Mouse (Mus musculus): ENCODE measurements around the gene Kdm2b. TPM values are rescaled to one million over a fixed set of nuclear protein-coding genes. Genes with fewer than 3 reads are reported as not detected.

Gene Kdm2b
- polyA plus RNA-seq, 1 experiment from 2014 or later, result 91.7 TPM

DNA sequence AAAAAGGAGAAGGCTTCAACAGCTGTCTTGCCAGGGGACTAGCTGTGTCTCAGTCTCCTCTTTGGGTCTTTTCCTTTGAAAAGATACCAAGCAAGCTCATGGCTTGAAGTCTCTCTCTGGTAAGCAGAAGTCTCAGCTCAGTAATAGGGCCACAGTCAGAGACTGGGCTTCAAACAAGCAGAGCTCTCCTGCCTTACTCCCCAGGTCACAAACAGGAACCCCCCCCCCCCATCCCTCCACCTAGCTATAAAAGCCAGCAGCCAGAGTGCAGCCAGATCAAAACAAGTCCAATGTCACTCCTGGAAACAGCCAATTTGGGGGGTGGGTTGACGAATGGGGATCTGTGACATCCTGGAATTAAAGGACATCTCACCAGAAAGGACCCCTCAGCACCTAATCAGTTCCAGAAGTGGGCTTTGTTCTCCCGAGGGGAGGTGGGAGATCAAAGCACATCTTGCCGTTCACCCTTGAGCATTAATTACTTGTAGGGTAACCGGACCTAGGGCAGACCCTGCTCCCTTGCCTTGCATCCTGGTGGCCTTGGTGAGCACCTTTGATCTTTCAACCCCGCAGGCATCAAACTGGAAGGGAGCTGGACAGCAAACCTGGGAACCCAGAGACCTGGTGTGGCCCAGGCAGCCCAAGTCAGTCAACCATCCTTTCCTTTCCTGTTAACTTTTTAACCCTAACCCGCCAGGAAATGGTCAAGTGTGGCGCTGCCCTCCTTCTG lies 71.5 kb downstream of the Kdm2b start:
- no peak overlapping the region for H3K4me2 ChIP-seq
- no peak overlapping the region for H3K27ac ChIP-seq (replicated peaks)
- H3K9me3 ChIP-seq, result no peaks in the 10 kb centered on the region
- H3K36me3 ChIP-seq, result no peaks in the 10 kb centered on the region
- H3K9ac ChIP-seq, result no peak overlapping the region
- no peak for ATAC-seq (ENCODE audit: low read depth)
- no peak overlapping the region for H3K4me3 ChIP-seq
- no peaks in the 10 kb centered on the region for H3K27me3 ChIP-seq
- H3K4me1 ChIP-seq (replicated peaks), result no peaks in the 10 kb centered on the region
- 44% methylated on average over 7 of the region's 7 CpGs for WGBS

DNA sequence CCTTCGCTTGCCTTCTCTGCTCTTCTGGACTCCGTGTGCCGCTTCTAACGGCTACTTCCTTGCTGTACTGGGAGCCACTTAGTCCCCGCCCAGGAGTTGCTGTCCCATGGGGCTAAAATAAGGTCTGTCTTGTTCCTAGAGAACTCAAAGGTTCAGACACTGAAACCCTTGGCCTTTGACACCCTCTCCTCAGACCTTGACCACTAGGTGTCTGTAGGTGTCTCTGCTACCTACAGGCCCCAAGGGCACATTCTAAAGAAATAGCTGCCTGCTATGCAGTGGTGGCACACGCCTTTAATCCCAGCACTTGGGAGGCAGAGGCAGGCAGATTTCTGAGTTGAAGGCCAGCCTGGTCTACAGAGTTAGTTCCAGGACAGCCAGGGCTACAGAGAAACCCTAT lies 73.5 kb downstream of the Kdm2b start:
- no peak for ATAC-seq (ENCODE audit: low read depth)
- Histone ChIP-seq H3K4me2 (no peak overlapping the region), H3K9me3 (no peaks in the 10 kb centered on the region), H3K4me1 (replicated peaks) (no peaks in the 10 kb centered on the region), H3K9ac (no peak overlapping the region), H3K27me3 (no peaks in the 10 kb centered on the region), H3K4me3 (no peak overlapping the region), H3K27ac (replicated peaks) (no peak overlapping the region), H3K36me3 (no peaks in the 10 kb centered on the region)
- 90% methylated on average over 6 of the region's 6 CpGs for WGBS

DNA sequence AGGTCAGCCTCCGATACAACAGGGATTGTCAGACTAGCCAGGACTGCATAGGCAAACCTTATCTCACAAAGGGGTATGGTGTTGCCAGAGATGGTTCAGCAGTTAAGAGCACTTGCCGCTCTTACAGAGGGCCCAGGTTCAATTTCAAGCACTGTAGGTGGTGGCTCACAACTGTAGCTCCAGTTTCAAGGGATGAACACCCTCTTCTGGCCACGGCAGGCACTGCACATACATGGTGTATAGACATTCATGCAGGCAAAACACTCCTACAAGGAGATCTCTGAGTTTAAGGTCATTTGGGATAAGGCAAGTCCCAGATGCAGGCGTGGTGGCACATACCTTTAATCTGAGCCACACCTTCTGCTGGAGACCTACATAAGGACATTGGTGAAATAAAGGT lies 76.8 kb downstream of the Kdm2b start:
- ATAC-seq (ENCODE audit: low read depth), result no peak
- WGBS, result 93% methylated on average over 4 of the region's 4 CpGs

DNA sequence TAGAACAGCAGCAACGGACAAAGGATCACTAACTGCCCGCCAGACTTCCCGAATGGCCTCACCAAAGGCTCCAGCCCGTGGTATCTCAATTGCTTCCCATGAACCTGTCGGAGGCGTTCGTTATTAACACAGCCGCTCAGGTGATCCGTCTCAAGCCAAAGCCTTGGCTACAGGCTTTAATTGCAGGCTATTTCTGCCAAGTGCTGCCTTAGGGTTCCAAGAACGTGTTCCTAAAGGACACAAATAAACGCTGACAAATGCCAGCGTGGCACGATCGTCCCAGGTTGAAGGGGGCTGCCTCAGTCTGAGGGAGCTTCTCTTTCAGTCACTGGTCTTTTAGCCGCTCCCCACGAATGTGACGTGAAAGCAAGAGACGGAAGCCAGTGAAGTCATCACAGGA lies 80.1 kb downstream of the Kdm2b start:
- Histone ChIP-seq H3K4me1 (replicated peaks) (no peaks in the 10 kb centered on the region), H3K4me2 (no peak overlapping the region), H3K9ac (no peak overlapping the region), H3K36me3 (no peaks in the 10 kb centered on the region), H3K4me3 (no peak overlapping the region), H3K27ac (replicated peaks) (no peak overlapping the region), H3K27me3 (no peaks in the 10 kb centered on the region), H3K9me3 (no peaks in the 10 kb centered on the region)
- ATAC-seq (ENCODE audit: low read depth), result no peak
- WGBS, result 79% methylated on average over 18 of the region's 18 CpGs

More for the DNA sequence above, 76.8 kb downstream of the Kdm2b start:
- no peaks in the 10 kb centered on the region for H3K4me1 ChIP-seq (replicated peaks)
- H3K4me3 ChIP-seq, result no peak overlapping the region
- H3K27ac ChIP-seq (replicated peaks), result no peak overlapping the region
- no peak overlapping the region for H3K4me2 ChIP-seq
- no peaks in the 10 kb centered on the region for H3K36me3 ChIP-seq
- no peak overlapping the region for H3K9ac ChIP-seq
- H3K27me3 ChIP-seq, result no peaks in the 10 kb centered on the region
- H3K9me3 ChIP-seq, result no peaks in the 10 kb centered on the region

DNA sequence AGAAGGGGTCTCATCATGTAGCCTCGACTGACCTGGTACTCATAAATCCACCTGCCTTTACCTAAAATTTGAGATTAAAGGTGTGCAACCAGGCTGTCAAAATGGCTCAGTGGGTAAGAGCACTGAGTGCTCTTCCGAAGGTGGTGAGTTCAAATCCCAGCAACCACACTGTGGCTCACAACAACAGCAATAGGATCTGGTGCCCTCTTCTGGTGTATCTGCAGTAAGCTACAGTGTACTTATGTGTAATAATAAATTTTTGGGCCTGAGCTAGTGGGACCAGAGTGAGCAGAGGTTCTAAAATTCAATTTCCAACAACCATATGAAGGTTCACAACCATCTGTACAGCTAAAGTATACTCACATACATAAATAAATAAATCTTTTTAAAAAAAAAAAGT lies 81.6 kb downstream of the Kdm2b start:
- Histone ChIP-seq H3K9me3 (no peaks in the 10 kb centered on the region), H3K36me3 (no peaks in the 10 kb centered on the region), H3K4me3 (no peak overlapping the region), H3K9ac (no peak overlapping the region), H3K4me1 (replicated peaks) (no peaks in the 10 kb centered on the region), H3K4me2 (no peak overlapping the region), H3K27ac (replicated peaks) (no peak overlapping the region), H3K27me3 (no peaks in the 10 kb centered on the region)
- WGBS, result 92% methylated on average over 2 of the region's 2 CpGs
- ATAC-seq (ENCODE audit: low read depth), result no peak

DNA sequence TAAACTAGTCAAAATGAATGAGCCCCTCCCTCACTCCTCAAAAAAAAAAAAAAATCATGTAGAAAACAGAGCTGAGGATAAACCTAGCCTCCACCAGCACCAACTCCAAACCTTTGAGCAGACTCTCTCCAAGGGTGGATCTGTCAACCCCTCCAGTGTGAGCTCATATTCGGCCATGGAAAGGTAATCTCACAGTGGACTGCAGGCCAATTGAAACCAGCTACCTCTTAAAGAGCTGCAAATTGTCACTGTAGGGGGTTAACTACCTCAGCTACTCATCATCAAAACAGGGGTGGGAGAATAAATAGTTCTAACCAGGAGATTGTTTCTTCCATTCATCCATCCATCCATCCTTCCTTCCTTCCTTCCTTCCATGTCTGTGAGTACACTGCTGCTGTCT lies 82.4 kb downstream of the Kdm2b start:
- 79% methylated on average over 1 of the region's 1 CpGs for WGBS
- H3K4me1 ChIP-seq (replicated peaks), result no peaks in the 10 kb centered on the region
- H3K27ac ChIP-seq (replicated peaks), result no peak overlapping the region
- no peak overlapping the region for H3K4me2 ChIP-seq
- H3K9me3 ChIP-seq, result no peaks in the 10 kb centered on the region
- no peaks in the 10 kb centered on the region for H3K36me3 ChIP-seq
- ATAC-seq (ENCODE audit: low read depth), result no peak
- H3K9ac ChIP-seq, result no peak overlapping the region
- no peaks in the 10 kb centered on the region for H3K27me3 ChIP-seq
- no peak overlapping the region for H3K4me3 ChIP-seq

DNA sequence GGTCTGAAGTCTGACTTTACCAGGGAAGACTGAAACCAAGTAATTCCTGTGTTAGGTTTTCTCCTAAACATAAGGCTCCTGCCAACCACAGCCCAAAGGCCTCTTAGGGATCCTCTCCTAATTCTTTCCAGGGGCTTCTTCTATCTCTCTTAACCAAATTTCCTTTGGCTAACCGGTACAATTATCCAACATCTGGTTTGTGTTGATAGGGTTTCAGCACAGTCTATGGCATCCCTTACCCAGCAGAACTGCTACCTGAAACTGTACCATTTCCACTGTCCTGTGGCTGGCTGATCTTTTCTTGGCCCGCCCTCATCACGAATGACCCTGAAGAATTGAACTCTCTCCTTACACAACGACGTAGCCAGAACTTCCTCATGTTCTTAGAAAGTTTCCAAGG lies 86.5 kb downstream of the Kdm2b start:
- no peak for ATAC-seq (ENCODE audit: low read depth)
- no peak overlapping the region for H3K4me3 ChIP-seq
- H3K4me2 ChIP-seq, result no peak overlapping the region
- H3K27me3 ChIP-seq, result no peaks in the 10 kb centered on the region
- H3K27ac ChIP-seq (replicated peaks), result no peak overlapping the region
- H3K9ac ChIP-seq, result no peak overlapping the region
- 83% methylated on average over 5 of the region's 5 CpGs for WGBS
- peaks cover 15% of the 10 kb centered on the region for H3K4me1 ChIP-seq (replicated peaks)
- H3K9me3 ChIP-seq, result no peaks in the 10 kb centered on the region
- no peaks in the 10 kb centered on the region for H3K36me3 ChIP-seq

DNA sequence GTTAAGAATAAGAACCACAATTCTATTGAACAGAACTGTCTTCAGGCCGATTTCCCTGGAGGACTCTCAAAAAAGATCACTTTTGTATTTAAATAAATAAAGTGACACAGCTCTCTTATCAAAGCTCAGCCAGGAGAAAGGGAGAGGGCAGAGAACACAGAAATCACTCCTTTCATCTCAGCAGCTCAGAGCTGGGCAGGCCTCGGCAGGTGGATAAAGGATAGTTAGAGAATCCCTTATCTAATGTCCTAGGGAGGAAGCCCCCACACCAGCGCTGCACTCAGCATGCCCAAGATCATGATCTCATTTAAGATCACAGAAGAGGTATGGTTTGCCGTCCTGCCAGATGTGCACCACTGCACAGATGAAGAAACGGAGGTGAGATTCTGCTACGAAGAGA lies 87.4 kb downstream of the Kdm2b start:
- Histone ChIP-seq H3K4me1 (replicated peaks) (peaks cover 25% of the 10 kb centered on the region), H3K4me3 (no peak overlapping the region), H3K36me3 (no peaks in the 10 kb centered on the region), H3K4me2 (no peak overlapping the region), H3K9ac (no peak overlapping the region), H3K9me3 (no peaks in the 10 kb centered on the region), H3K27me3 (no peaks in the 10 kb centered on the region), H3K27ac (replicated peaks) (no peak overlapping the region)
- WGBS, result 87% methylated on average over 6 of the region's 6 CpGs
- no peak for ATAC-seq (ENCODE audit: low read depth)

DNA sequence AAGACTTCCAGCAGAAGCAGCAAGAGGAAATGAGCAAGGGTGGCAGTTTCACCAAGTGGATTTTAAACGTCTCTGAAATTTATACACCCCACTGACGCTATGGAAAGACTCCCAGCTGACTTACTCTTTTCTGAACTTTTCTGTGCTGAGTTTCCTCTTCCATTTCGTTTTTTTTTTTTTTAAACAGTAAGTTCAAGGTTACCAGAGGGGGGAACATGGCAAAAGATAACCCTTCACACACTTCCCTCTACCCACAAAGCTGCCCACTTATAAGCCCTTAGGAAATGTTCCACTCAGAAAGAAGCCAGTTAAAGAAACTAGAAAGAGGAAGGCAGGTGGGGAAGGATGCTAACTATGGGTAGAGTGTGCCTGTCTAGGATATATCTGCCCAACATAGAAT lies 88.0 kb downstream of the Kdm2b start:
- no peak for ATAC-seq (ENCODE audit: low read depth)
- Histone ChIP-seq H3K4me2 (no peak overlapping the region), H3K36me3 (no peaks in the 10 kb centered on the region), H3K4me1 (replicated peaks) (peaks cover 30% of the 10 kb centered on the region), H3K9ac (no peak overlapping the region), H3K27ac (replicated peaks) (no peak overlapping the region), H3K9me3 (no peaks in the 10 kb centered on the region), H3K27me3 (no peaks in the 10 kb centered on the region), H3K4me3 (no peak overlapping the region)
- WGBS, result 58% methylated on average over 3 of the region's 3 CpGs

DNA sequence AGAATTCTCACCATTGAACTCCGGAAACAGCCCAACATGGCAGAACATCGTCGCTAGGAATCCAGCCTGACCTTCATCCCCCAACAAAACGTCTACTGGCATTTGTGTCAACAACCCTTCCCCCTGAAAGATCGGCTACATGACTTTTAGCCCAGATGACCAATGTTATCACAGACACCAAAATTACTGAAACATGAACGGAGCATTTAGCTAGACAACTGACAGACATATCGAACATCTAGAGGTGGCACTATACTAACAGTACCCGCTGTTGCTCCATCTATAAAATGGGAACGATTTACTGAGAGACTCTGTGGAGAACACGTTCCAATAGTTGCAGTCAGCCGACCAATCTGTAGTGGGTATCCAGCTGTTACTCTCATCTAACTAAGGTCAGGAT lies 88.4 kb downstream of the Kdm2b start:
- H3K4me1 ChIP-seq (replicated peaks), result peaks cover 30% of the 10 kb centered on the region
- peak overlapping the region; percentile 90 for H3K9ac ChIP-seq
- peak overlapping the region; percentile 79 for H3K4me3 ChIP-seq
- H3K27ac ChIP-seq (replicated peaks), result peak overlapping the region; percentile 97
- H3K36me3 ChIP-seq, result no peaks in the 10 kb centered on the region
- ATAC-seq (ENCODE audit: low read depth), result no peak
- H3K27me3 ChIP-seq, result no peaks in the 10 kb centered on the region
- 58% methylated on average over 11 of the region's 11 CpGs for WGBS
- H3K4me2 ChIP-seq, result peak overlapping the region; percentile 78
- H3K9me3 ChIP-seq, result no peaks in the 10 kb centered on the region

DNA sequence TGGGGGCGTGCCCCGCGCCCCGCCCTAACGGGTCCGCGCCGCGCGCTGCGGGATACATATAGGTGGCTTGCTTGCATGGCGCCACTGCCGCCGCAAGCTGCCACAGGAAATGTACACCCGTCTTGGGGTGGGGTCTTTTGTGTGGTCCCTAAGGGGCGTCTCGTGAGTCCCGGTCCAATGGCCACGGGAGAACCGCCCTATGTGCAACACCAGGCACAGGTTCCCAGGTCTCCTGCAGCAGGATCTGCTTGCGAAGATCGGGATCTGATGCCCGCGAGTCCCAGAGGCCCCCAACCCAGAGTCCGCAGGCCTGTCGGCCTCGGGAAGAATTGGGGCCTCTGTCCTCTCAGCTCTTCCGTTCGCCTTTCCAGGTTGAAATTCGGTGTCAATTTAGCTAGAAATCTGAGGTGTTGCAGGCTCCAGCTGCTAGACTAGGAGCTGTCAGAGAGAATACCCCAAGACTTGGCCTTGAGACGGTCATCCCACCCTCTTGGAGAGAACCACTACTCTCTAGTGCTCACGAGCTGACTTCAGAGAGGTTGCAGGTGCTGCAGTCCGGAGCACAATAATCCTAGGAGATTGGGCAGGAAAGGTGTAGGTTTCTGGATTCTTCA lies 89.0 kb downstream of the Kdm2b start:
- Histone ChIP-seq H3K4me3 (peak overlapping the region; percentile 79), H3K27ac (replicated peaks) (peak overlapping the region; percentile 97), H3K36me3 (no peaks in the 10 kb centered on the region), H3K9ac (peak overlapping the region; percentile 90), H3K4me2 (peak overlapping the region; percentile 78), H3K4me1 (replicated peaks) (peaks cover 34% of the 10 kb centered on the region), H3K27me3 (no peaks in the 10 kb centered on the region), H3K9me3 (no peaks in the 10 kb centered on the region)
- 0 out of 2 replicates have a peak, but pooled peaks have one; percentile 15 for ATAC-seq (ENCODE audit: low read depth)
- 5% methylated on average over 24 of the region's 33 CpGs for WGBS

DNA sequence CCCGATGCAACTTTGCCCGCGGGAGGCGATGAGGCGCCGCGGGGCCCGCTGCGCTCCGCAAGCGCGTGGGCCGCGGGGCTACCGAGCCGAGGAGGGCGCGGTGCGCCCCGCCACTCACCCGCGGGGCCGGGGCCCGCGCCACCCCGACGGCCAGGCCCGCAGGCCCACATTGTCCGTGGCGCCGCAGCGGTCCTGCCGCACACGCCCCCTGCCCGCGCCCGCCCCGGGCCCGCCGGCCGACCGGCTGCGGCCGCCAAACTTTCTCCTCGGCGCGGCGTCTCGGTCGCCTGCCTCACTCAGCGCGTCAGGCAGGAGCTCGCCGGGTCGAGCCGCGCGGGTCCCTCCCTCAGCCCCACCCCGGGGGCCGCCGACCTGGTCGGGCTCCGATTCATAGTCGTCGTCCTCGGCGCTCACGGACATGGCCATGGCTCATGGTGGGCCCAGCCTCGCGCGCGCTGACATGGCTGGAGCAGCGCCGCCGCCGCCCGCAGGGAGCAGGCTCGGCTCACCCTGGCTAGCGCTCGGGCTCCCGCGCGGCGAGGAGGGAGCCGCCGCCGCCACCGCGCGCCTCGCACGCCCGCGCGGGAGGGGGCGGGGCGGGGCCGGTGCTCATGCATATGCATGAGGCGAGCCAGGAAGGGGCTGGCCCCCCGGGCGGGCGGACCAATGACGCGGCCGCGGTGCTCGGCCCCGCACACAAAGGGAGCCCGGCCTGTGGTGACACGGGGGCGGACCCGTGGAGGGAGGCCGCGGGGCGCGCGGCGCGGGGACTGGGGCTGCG lies 89.7 kb downstream of the Kdm2b start:
- Histone ChIP-seq H3K9ac (peak overlapping the region; percentile 90), H3K27me3 (no peaks in the 10 kb centered on the region), H3K9me3 (no peaks in the 10 kb centered on the region), H3K27ac (replicated peaks) (peak overlapping the region; percentile 97), H3K36me3 (no peaks in the 10 kb centered on the region), H3K4me1 (replicated peaks) (peaks cover 41% of the 10 kb centered on the region), H3K4me3 (peak overlapping the region; percentile 79), H3K4me2 (peak overlapping the region; percentile 78)
- under 1% methylated on average over 84 of the region's 120 CpGs for WGBS
- ATAC-seq (ENCODE audit: low read depth), result peak; percentile 97
